Mouse (Mus musculus) kidney, adult 2 months (tissue): ENCODE measurements around the gene Crip1. TPM values are rescaled to one million over a fixed set of nuclear protein-coding genes. Genes with fewer than 3 reads are reported as not detected.
A peak's percentile ranks its signal among the peaks of the same experiment; 100 is the strongest.

Source experiments
- DNase-seq: peaks from one replicate; pipeline ENCODE4 v3.0.0; 2021
- H3K27ac ChIP-seq: fragments of 200-500 bp; 2 replicates; pipeline ENCODE4 v1.5.1; 2012; ENCODE audit warnings: low read depth, low read length, control low read depth, inconsistent platforms; ENCODE audit not compliant: insufficient read depth
- H3K27me3 ChIP-seq: fragments of 200-500 bp; replicated peaks from 2 replicates; pipeline ENCODE4 v1.6.1; 2012; ENCODE audit warnings: mild to moderate bottlenecking, moderate library complexity, low read length, inconsistent platforms; ENCODE audit not compliant: control insufficient read depth, insufficient read depth
- H3K36me3 ChIP-seq: fragments of 200-500 bp; 2 replicates; pipeline ENCODE4 v1.6.1; 2012; ENCODE audit warnings: mild to moderate bottlenecking, moderate library complexity, low read length, inconsistent platforms; ENCODE audit not compliant: control insufficient read depth, insufficient read depth
- H3K4me1 ChIP-seq: fragments of 200-500 bp; 2 replicates; pipeline ENCODE4 v1.6.1; 2011; ENCODE audit warnings: low read length; ENCODE audit not compliant: control insufficient read depth, insufficient read depth
- H3K4me3 ChIP-seq: fragments of 200-500 bp; 2 replicates; pipeline ENCODE4 v1.5.1; 2011; ENCODE audit warnings: mild to moderate bottlenecking, low read depth, low read length, control low read depth; ENCODE audit not compliant: insufficient read depth
- CTCF ChIP-seq: fragments of 200-500 bp; conservative IDR thresholded peaks from 2 replicates; pipeline ENCODE4 v1.5.1; 2011; ENCODE audit warnings: low read depth, mild to moderate bottlenecking, control low read depth, low read length, moderate library complexity, mixed read lengths; ENCODE audit not compliant: insufficient read depth, insufficient read length
- POLR2A ChIP-seq: fragments of 200-500 bp; IDR thresholded peaks from one replicate; pipeline ENCODE4 v1.6.1; 2011; ENCODE audit warnings: low read depth, low read length, control low read depth
- WGBS: fragments of 180-500 bp; shearing (Covaris S2); methylation state at CpG from one replicate; pipeline ENCODE4 v1.1.7; 2018; 5-methylcytosine and 5-hydroxymethylcytosine counted together
- polyA plus RNA-seq: library from polyadenylated mRNA; depleted of rRNA; stranded (reverse); fragments of >200 nt; gene quantifications from 2 replicates; pipeline ENCODE4 v1.2.3, GENCODE M21; 2012

Gene Crip1
- polyA plus RNA-seq, 1 experiment = 229 TPM

GRCm38 (mm10) chr12:113132567-113132966, 13.5 kb upstream of the Crip1 start:
- no peak for TF ChIP-seq POLR2A
- no peak for TF ChIP-seq CTCF
- no peaks in the 10 kb centered on the region for H3K27me3 ChIP-seq
- H3K36me3 ChIP-seq = peaks cover 1% of the 10 kb centered on the region; the same call in 1 of the 2 replicates
- no peak overlapping the region for H3K4me3 ChIP-seq
- DNase-seq = peak; percentile 70
- H3K4me1 ChIP-seq = no peaks in the 10 kb centered on the region
- no peak overlapping the region for H3K27ac ChIP-seq
- 23% methylated on average over 2 of the region's 2 CpGs for WGBS

GRCm38 (mm10) chr12:113133260-113133659, 12.9 kb upstream of the Crip1 start:
- Histone ChIP-seq H3K4me3 (no peak overlapping the region), H3K27me3 (no peaks in the 10 kb centered on the region), H3K36me3 (peaks cover 1% of the 10 kb centered on the region; the same call in 1 of the 2 replicates), H3K27ac (no peak overlapping the region), H3K4me1 (no peaks in the 10 kb centered on the region)
- TF ChIP-seq CTCF (no peak), POLR2A (no peak)
- no peak for DNase-seq
- WGBS = 86% methylated on average over 9 of the region's 9 CpGs

DNA sequence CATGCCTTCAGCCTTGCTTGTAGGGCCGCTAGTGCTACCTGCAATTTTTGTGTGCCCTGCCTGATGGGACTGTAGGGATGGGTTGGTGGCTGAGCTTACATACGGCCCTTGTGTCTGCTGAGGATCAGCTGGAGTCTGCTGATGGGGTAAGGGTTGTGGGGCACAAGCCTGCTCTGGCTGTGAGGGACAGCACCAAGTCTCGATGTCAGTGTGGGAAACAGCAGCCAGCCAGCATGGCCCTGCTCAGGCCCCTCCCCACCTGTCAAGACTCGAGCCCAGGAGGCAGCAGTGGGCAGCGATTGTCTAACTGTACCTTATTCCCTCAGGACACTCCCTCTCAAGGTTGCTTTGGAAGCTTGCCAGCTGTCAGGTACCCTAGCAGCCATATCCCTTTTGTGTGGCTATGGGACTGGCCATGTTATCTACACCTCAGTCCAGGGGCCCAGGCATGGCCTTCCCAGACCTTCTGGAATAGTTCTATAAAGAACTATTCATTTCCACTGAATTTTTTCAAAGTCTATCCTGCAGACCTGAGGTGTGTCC, 12.2 kb upstream of the Crip1 start:
- H3K27ac ChIP-seq = no peak overlapping the region
- TF ChIP-seq CTCF (no peak), POLR2A (no peak)
- DNase-seq = no peak
- no peak overlapping the region for H3K4me3 ChIP-seq
- peaks cover 1% of the 10 kb centered on the region; the same call in 1 of the 2 replicates for H3K36me3 ChIP-seq
- no peaks in the 10 kb centered on the region for H3K27me3 ChIP-seq
- WGBS = 65% methylated on average over 5 of the region's 5 CpGs
- no peaks in the 10 kb centered on the region for H3K4me1 ChIP-seq

DNA sequence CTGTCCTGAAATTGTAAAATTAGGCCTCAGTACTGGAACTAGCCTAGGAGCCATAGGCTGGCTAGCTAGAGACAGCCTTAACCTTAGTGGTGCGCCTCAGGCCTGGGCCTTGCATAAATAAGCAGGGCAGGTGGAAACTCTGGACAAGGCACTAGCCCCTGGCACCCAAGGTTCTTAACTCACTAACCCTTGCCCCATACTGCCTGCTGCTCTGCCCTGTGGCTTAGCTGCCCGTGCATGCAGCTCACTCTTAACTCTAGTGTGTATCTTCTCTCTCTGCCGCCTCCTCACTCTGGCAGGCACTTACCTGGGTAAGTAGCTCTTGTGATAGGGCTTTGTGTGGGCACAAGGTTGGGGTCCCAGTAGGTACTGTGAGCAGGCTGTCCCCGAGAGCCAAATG, 11.6 kb upstream of the Crip1 start:
- Histone ChIP-seq H3K27ac (no peak overlapping the region), H3K4me1 (peaks cover 3% of the 10 kb centered on the region), H3K4me3 (no peak overlapping the region), H3K36me3 (peaks cover 1% of the 10 kb centered on the region; the same call in 1 of the 2 replicates), H3K27me3 (no peaks in the 10 kb centered on the region)
- 93% methylated on average over 4 of the region's 4 CpGs for WGBS
- TF ChIP-seq POLR2A (no peak), CTCF (no peak)
- DNase-seq = no peak

GRCm38 (mm10) chr12:113135401-113135800, 10.7 kb upstream of the Crip1 start:
- H3K27ac ChIP-seq = no peak overlapping the region
- H3K27me3 ChIP-seq = no peaks in the 10 kb centered on the region
- no peak for DNase-seq
- no peak for TF ChIP-seq POLR2A
- no peak for TF ChIP-seq CTCF
- no peak overlapping the region for H3K4me3 ChIP-seq
- peaks cover 5% of the 10 kb centered on the region for H3K4me1 ChIP-seq
- peaks cover 1% of the 10 kb centered on the region; the same call in 1 of the 2 replicates for H3K36me3 ChIP-seq
- WGBS = 91% methylated on average over 7 of the region's 7 CpGs

GRCm38 (mm10) chr12:113136492-113137020, 9.6 kb upstream of the Crip1 start:
- peaks cover 1% of the 10 kb centered on the region; the same call in 1 of the 2 replicates for H3K36me3 ChIP-seq

More at GRCm38 (mm10) chr12:113136492-113137020, 9.6 kb upstream of the Crip1 start:
- Histone ChIP-seq H3K4me3 (no peak overlapping the region), H3K4me1 (peaks cover 5% of the 10 kb centered on the region), H3K27ac (no peak overlapping the region), H3K27me3 (no peaks in the 10 kb centered on the region)
- DNase-seq = no peak
- 85% methylated on average over 17 of the region's 17 CpGs for WGBS
- no peak for TF ChIP-seq CTCF
- TF ChIP-seq POLR2A = no peak
